Mouse (Mus musculus): ENCODE measurements around the gene Btbd9. TPM values are rescaled to one million over a fixed set of nuclear protein-coding genes. Genes with fewer than 3 reads are reported as not detected.

Gene Btbd9
- polyA plus RNA-seq, 1 experiment from 2014 or later: 52.5 TPM

DNA sequence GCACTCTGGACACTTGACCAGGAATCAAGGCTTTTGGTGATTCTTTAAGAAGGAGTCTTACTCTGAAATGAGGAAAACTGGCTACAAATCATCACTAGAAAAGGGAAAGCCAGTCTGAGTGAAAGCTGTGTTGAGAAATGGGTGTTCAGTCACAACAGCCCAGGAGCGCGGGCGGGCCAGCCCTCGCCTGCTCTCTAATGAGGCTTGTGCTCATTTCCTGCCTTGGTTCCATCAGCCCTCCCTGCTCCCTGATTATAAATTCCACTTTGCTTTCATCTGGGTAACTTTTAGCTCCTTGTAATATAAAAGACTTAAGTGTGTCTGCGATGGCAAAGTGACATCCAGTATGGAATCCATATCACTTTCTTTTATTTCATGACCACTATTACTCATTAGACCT lies 216.9 kb downstream of the Btbd9 start:
- H3K4me1 ChIP-seq (ENCODE audit: control insufficient read depth, insufficient read depth, low read length): peaks cover 28% of the 10 kb centered on the region
- no peaks in the 10 kb centered on the region for H3K36me3 ChIP-seq (ENCODE audit: control insufficient read depth, insufficient read depth, low read length)
- H3K27ac ChIP-seq (ENCODE audit: low read depth, low read length): no peak overlapping the region
- H3K9me3 ChIP-seq (ENCODE audit: control insufficient read depth, low read length): no peaks in the 10 kb centered on the region
- no peak overlapping the region for H3K4me3 ChIP-seq (ENCODE audit: low read length)
- ATAC-seq (ENCODE audit: low FRiP score, low TSS enrichment): no peak
- no peak overlapping the region for H3K9ac ChIP-seq (ENCODE audit: low read depth, low read length)
- 40% methylated on average over 5 of the region's 5 CpGs for WGBS
- no peaks in the 10 kb centered on the region for H3K27me3 ChIP-seq (ENCODE audit: control insufficient read depth, insufficient read depth, low read length)
- no peak overlapping the region for H3K4me2 ChIP-seq (replicated peaks; ENCODE audit: low read depth, low read length)

DNA sequence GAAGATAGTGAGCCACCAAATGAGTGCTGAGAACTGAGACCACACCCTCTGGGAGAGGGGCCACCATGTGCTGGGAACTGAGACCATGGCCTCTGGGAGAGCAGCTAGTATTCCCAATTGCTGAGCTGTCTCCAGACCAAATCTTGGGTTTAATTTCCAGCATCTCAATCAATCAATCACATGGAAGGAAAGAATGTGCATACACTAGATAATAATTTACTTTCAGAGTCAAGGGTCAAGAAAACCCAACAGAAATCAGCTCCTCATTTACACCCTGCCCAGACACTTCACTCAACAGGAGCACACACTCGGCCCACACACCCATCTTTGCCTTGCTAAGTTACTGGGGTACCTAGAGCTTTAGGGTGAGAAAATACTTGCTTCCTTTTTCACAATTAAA lies 220.9 kb downstream of the Btbd9 start:
- Histone ChIP-seq H3K27ac (ENCODE audit: low read depth, low read length) (no peak overlapping the region), H3K36me3 (ENCODE audit: control insufficient read depth, insufficient read depth, low read length) (no peaks in the 10 kb centered on the region), H3K27me3 (ENCODE audit: control insufficient read depth, insufficient read depth, low read length) (no peaks in the 10 kb centered on the region), H3K9ac (ENCODE audit: low read depth, low read length) (no peak overlapping the region), H3K4me3 (ENCODE audit: low read length) (no peak overlapping the region), H3K4me2 (replicated peaks; ENCODE audit: low read depth, low read length) (no peak overlapping the region), H3K4me1 (ENCODE audit: control insufficient read depth, insufficient read depth, low read length) (peaks cover 28% of the 10 kb centered on the region), H3K9me3 (ENCODE audit: control insufficient read depth, low read length) (no peaks in the 10 kb centered on the region)
- 50% methylated on average over 1 of the region's 1 CpGs for WGBS
- ATAC-seq (ENCODE audit: low FRiP score, low TSS enrichment): no peak

DNA sequence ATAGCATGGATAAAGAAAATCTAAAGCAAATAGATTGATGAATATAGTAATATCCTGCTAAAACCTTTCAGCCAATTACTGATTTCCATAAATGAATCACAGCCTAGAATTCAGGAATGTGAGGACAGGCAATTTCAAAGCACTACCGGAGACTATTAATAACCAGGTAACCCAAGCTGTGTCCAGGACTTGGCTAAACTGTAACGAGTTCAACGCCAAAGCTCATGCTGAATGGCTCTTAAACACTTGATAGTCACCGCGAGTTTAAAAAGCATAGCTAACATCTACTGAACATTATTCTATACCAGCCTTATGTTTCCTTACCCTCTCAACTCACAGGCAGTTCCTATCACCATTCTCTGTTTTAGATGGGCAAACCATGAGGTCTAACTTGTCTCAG lies 221.9 kb downstream of the Btbd9 start:
- Histone ChIP-seq H3K27ac (ENCODE audit: low read depth, low read length) (no peak overlapping the region), H3K27me3 (ENCODE audit: control insufficient read depth, insufficient read depth, low read length) (no peaks in the 10 kb centered on the region), H3K4me1 (ENCODE audit: control insufficient read depth, insufficient read depth, low read length) (peaks cover 24% of the 10 kb centered on the region), H3K36me3 (ENCODE audit: control insufficient read depth, insufficient read depth, low read length) (no peaks in the 10 kb centered on the region), H3K4me3 (ENCODE audit: low read length) (no peak overlapping the region), H3K4me2 (replicated peaks; ENCODE audit: low read depth, low read length) (no peak overlapping the region), H3K9me3 (ENCODE audit: control insufficient read depth, low read length) (no peaks in the 10 kb centered on the region), H3K9ac (ENCODE audit: low read depth, low read length) (no peak overlapping the region)
- no peak for ATAC-seq (ENCODE audit: low FRiP score, low TSS enrichment)
- WGBS: 55% methylated on average over 5 of the region's 5 CpGs

DNA sequence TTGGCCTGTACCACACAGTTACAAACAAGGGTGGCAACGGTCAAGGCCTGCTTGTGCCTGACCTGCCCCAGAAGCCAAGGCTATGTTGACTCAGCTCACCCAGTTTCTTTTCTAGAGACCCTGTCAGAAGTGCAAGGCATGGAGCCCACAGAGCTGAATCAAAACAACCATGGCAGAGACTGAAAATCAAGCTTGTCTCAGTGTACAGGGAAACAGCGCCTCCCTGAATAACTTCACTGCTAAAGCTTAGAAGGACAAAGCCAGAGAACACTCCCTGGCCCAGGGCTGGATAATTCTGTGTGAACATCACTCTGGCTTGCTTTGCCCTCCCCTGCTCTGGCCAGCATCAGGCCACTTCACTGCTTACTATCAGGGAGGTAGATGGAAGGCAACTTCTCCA lies 228.3 kb downstream of the Btbd9 start:
- no peak for ATAC-seq (ENCODE audit: low FRiP score, low TSS enrichment)
- H3K4me3 ChIP-seq (ENCODE audit: low read length): no peak overlapping the region
- no peaks in the 10 kb centered on the region for H3K36me3 ChIP-seq (ENCODE audit: control insufficient read depth, insufficient read depth, low read length)
- WGBS: 41% methylated on average over 2 of the region's 2 CpGs
- H3K9ac ChIP-seq (ENCODE audit: low read depth, low read length): no peak overlapping the region
- peaks cover 11% of the 10 kb centered on the region for H3K4me1 ChIP-seq (ENCODE audit: control insufficient read depth, insufficient read depth, low read length)
- no peak overlapping the region for H3K4me2 ChIP-seq (replicated peaks; ENCODE audit: low read depth, low read length)
- H3K9me3 ChIP-seq (ENCODE audit: control insufficient read depth, low read length): no peaks in the 10 kb centered on the region
- H3K27me3 ChIP-seq (ENCODE audit: control insufficient read depth, insufficient read depth, low read length): no peaks in the 10 kb centered on the region
- no peak overlapping the region for H3K27ac ChIP-seq (ENCODE audit: low read depth, low read length)

DNA sequence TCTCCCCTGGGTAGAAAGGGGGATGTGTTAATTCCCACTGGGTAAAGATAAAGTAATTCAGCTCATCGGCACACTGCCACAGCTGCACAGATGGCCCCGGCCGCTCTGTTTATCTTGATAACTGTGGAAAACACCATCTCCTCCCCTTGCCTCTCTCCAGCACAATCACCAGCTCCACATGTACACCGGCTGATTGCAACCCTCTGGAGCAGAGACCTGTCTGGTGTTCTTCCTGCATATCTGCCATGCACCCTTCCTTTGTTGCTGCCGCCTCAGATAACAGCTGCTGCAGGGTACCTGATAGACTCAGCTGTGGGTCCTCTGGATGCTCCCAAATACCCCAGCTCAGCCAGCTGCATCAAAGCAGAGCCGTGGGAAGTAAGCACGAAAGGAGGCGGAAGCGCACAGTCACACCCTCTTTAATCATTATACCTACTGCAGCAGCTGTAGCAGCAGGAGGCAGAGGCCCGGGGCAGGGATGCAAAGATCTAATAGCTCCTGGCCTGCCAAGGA lies 229.1 kb downstream of the Btbd9 start:
- H3K27me3 ChIP-seq (ENCODE audit: control insufficient read depth, insufficient read depth, low read length): no peaks in the 10 kb centered on the region
- H3K4me1 ChIP-seq (ENCODE audit: control insufficient read depth, insufficient read depth, low read length): peaks cover 11% of the 10 kb centered on the region
- 6% methylated on average over 10 of the region's 10 CpGs for WGBS
- H3K4me3 ChIP-seq (ENCODE audit: low read length): no peak overlapping the region
- no peak overlapping the region for H3K27ac ChIP-seq (ENCODE audit: low read depth, low read length)
- no peaks in the 10 kb centered on the region for H3K9me3 ChIP-seq (ENCODE audit: control insufficient read depth, low read length)
- peak overlapping the region; percentile 4; the same call in 1 of the 2 replicates for H3K4me2 ChIP-seq (replicated peaks; ENCODE audit: low read depth, low read length)
- H3K36me3 ChIP-seq (ENCODE audit: control insufficient read depth, insufficient read depth, low read length): no peaks in the 10 kb centered on the region
- peak; percentile 64; the same call in 1 of the 2 replicates for ATAC-seq (ENCODE audit: low FRiP score, low TSS enrichment)
- H3K9ac ChIP-seq (ENCODE audit: low read depth, low read length): no peak overlapping the region; the same call in 1 of the 2 replicates

DNA sequence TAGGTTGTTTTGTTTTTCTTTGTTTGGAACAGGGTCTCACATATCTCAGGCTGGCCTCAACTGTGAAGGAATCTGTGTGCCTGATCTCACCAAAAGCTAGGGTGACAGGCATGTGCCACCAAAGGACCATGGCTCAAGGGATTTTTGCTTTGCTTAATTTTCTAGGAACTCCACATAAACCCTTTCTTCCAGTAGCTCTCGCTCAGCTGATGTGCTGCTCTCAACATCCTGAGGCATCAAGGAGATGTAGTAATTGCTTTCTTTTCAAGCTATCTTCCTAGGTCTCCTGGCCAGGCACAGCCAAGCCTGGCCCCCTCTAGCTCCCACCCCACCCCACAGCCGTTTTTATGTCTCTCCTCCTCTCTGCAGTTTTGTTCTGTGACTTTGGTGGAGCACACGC lies 231.3 kb downstream of the Btbd9 start:
- no peak overlapping the region for H3K9ac ChIP-seq (ENCODE audit: low read depth, low read length)
- 77% methylated on average over 3 of the region's 3 CpGs for WGBS
- H3K4me1 ChIP-seq (ENCODE audit: control insufficient read depth, insufficient read depth, low read length): peaks cover 11% of the 10 kb centered on the region
- H3K4me2 ChIP-seq (replicated peaks; ENCODE audit: low read depth, low read length): no peak overlapping the region
- no peak for ATAC-seq (ENCODE audit: low FRiP score, low TSS enrichment)
- no peaks in the 10 kb centered on the region for H3K9me3 ChIP-seq (ENCODE audit: control insufficient read depth, low read length)
- no peaks in the 10 kb centered on the region for H3K36me3 ChIP-seq (ENCODE audit: control insufficient read depth, insufficient read depth, low read length)
- no peak overlapping the region for H3K4me3 ChIP-seq (ENCODE audit: low read length)
- no peak overlapping the region for H3K27ac ChIP-seq (ENCODE audit: low read depth, low read length)
- H3K27me3 ChIP-seq (ENCODE audit: control insufficient read depth, insufficient read depth, low read length): no peaks in the 10 kb centered on the region

DNA sequence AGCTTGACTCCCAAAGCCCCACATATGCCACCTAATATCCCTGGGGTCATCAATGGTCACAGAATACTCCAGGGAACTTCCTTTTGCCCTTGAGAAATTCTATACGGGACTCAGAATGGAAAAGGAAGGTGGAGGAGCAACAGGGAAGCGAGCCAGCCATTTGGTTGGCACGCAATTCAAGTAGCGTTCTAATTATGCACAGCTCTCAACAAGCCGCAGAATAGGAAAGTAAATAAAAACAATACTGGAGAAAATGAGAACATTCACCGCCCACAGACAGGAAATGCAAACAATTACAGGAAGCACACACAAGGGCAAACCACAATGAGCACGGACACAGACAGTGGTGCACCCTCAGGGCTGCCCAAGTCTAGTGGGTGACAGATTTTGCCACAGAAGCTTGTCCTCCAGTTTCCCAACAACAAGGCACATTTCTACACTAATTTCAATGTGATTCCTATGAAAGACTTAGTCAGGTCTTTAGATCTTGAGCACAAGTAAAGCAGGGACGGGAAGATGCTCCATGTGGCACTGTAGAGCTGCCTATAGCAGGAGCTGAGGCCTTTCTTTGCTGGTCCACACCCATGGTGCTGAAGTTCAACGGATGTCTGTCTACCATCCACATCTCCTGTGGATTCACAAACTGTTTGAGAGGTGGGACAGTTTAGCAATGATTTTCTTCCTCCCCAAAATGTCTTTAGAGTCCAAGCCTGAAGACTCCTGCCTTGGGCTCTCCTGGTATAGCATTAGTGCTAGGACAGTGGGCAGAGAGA lies 232.4 kb downstream of the Btbd9 start:
- no peak overlapping the region for H3K4me2 ChIP-seq (replicated peaks; ENCODE audit: low read depth, low read length)
- 81% methylated on average over 9 of the region's 9 CpGs for WGBS
- peaks cover 11% of the 10 kb centered on the region for H3K4me1 ChIP-seq (ENCODE audit: control insufficient read depth, insufficient read depth, low read length)
- H3K4me3 ChIP-seq (ENCODE audit: low read length): no peak overlapping the region
- H3K36me3 ChIP-seq (ENCODE audit: control insufficient read depth, insufficient read depth, low read length): no peaks in the 10 kb centered on the region
- no peaks in the 10 kb centered on the region for H3K27me3 ChIP-seq (ENCODE audit: control insufficient read depth, insufficient read depth, low read length)
- no peak for ATAC-seq (ENCODE audit: low FRiP score, low TSS enrichment)
- H3K27ac ChIP-seq (ENCODE audit: low read depth, low read length): no peak overlapping the region
- no peak overlapping the region for H3K9ac ChIP-seq (ENCODE audit: low read depth, low read length)
- no peaks in the 10 kb centered on the region for H3K9me3 ChIP-seq (ENCODE audit: control insufficient read depth, low read length)

DNA sequence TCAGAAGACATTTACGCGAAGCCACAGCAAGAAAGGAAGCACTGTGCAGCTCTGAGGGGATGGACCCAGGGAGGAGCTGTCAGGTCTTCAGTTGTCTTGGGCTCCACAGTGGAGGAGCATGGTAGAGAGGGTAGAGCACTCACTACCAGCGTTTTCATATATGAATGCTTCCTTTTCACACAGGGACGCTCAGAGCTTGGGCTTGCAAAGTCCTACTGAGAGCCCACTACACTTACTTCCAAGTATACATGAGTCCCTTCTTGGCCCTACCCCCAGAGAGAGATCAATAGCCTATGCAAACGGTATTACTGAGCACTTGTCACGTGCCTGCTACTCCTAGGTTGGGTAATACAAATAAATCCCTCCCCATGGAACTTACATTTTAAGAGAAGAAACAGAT lies 234.7 kb downstream of the Btbd9 start:
- WGBS: 73% methylated on average over 6 of the region's 6 CpGs
- ATAC-seq (ENCODE audit: low FRiP score, low TSS enrichment): no peak

DNA sequence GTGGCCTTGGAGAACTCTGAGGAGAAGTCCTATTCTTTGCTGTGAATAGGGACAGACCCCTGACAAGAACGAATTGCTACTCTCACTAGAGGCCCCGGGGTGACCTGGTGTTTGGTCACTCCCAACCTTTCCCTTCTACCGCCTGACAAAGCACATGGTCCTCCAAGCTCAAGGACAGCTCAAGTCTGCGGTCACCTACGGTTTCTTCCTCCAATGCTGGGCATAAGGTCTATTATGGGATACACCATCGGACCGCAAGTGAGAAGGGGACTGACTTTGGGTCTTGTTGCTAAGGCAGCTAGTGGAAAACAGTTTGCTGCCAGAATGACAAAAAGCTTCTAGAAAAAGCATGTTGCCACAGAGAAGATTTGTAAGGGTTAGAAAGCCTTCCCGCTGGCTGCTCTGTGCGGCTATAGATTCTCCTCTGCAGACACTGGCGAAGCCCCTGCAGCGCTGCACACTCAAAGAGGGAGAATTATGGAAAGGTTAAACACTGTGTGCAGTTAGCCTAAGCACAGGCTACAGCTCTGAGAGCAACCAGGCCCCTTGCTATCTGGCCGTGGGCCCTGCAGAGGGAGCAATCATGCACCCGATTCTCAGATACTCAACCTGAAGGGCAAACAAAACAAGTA lies 235.7 kb downstream of the Btbd9 start:
- Histone ChIP-seq H3K27ac (ENCODE audit: low read depth, low read length) (no peak overlapping the region), H3K36me3 (ENCODE audit: control insufficient read depth, insufficient read depth, low read length) (no peaks in the 10 kb centered on the region), H3K4me1 (ENCODE audit: control insufficient read depth, insufficient read depth, low read length) (peaks cover 11% of the 10 kb centered on the region), H3K4me2 (replicated peaks; ENCODE audit: low read depth, low read length) (no peak overlapping the region), H3K9ac (ENCODE audit: low read depth, low read length) (no peak overlapping the region), H3K4me3 (ENCODE audit: low read length) (no peak overlapping the region), H3K9me3 (ENCODE audit: control insufficient read depth, low read length) (no peaks in the 10 kb centered on the region), H3K27me3 (ENCODE audit: control insufficient read depth, insufficient read depth, low read length) (no peaks in the 10 kb centered on the region)
- ATAC-seq (ENCODE audit: low FRiP score, low TSS enrichment): no peak
- 67% methylated on average over 13 of the region's 13 CpGs for WGBS

More for the DNA sequence above, 234.7 kb downstream of the Btbd9 start:
- no peak overlapping the region for H3K27ac ChIP-seq (ENCODE audit: low read depth, low read length)
- no peaks in the 10 kb centered on the region for H3K9me3 ChIP-seq (ENCODE audit: control insufficient read depth, low read length)
- H3K4me2 ChIP-seq (replicated peaks; ENCODE audit: low read depth, low read length): no peak overlapping the region
- H3K4me3 ChIP-seq (ENCODE audit: low read length): no peak overlapping the region
- no peak overlapping the region for H3K9ac ChIP-seq (ENCODE audit: low read depth, low read length)
- H3K36me3 ChIP-seq (ENCODE audit: control insufficient read depth, insufficient read depth, low read length): no peaks in the 10 kb centered on the region
- peaks cover 3% of the 10 kb centered on the region; the same call in 1 of the 2 replicates for H3K4me1 ChIP-seq (ENCODE audit: control insufficient read depth, insufficient read depth, low read length)
- no peaks in the 10 kb centered on the region for H3K27me3 ChIP-seq (ENCODE audit: control insufficient read depth, insufficient read depth, low read length)

Measured in kidney, embryonic 14.5 days (tissue).